Mouse (Mus musculus) forebrain, postnatal 0 days (tissue): ENCODE results near the gene Six2. TPM values are rescaled to one million over a fixed set of nuclear protein-coding genes. Genes with fewer than 3 reads are reported as not detected.

ENCODE experiments used
- ATAC-seq: fragments of 200-750 bp; cut with Nextera tagmentation; 2 replicates; pipeline ENCODE4 v1.8.0; 2017; ENCODE audit warnings: mild to moderate bottlenecking, moderate library complexity
- DNase-seq: peaks from one replicate; pipeline ENCODE4 v3.0.0-alpha.2; 2015
- H3K27ac ChIP-seq: fragments of 300-500 bp; sonication (generic); 2 replicates; pipeline ENCODE4 v1.5.1; 2014; ENCODE audit warnings: low read depth, mild to moderate bottlenecking, antibody characterized with exemption, low read length, moderate library complexity, mixed read lengths
- H3K27me3 ChIP-seq: fragments of 300-500 bp; sonication (generic); 2 replicates; pipeline ENCODE4 v1.6.1; 2014; ENCODE audit warnings: mild to moderate bottlenecking, low read length, mixed read lengths; ENCODE audit not compliant: insufficient read depth
- H3K36me3 ChIP-seq: fragments of 300-500 bp; sonication (generic); 2 replicates; pipeline ENCODE4 v1.6.1; 2014; ENCODE audit warnings: mild to moderate bottlenecking, moderate library complexity; ENCODE audit not compliant: insufficient read depth
- H3K4me1 ChIP-seq: fragments of 300-500 bp; sonication (generic); 2 replicates; pipeline ENCODE4 v1.6.1; 2014; ENCODE audit warnings: antibody characterized with exemption; ENCODE audit not compliant: insufficient read depth
- H3K4me2 ChIP-seq: fragments of 300-500 bp; sonication (generic); 2 replicates; pipeline ENCODE4 v1.6.1; 2014; ENCODE audit warnings: low read depth, mild to moderate bottlenecking, moderate library complexity
- H3K4me3 ChIP-seq: fragments of 300-500 bp; sonication (generic); 2 replicates; pipeline ENCODE4 v1.5.1; 2014; ENCODE audit warnings: low read depth, low read length, mixed read lengths
- H3K9ac ChIP-seq: fragments of 300-500 bp; sonication (generic); 2 replicates; pipeline ENCODE4 v1.6.1; 2014; ENCODE audit warnings: mild to moderate bottlenecking
- H3K9me3 ChIP-seq: fragments of 300-500 bp; sonication (generic); 2 replicates; pipeline ENCODE4 v1.6.1; 2016; ENCODE audit warnings: low read length
- CTCF ChIP-seq: sonication (generic); IDR thresholded peaks from 2 replicates; pipeline ENCODE4 v1.5.1; 2016; ENCODE audit warnings: antibody characterized with exemption, control low read depth, low read depth
- WGBS: fragments of 180-500 bp; shearing (Covaris S2); extraction: QIAGEN DNeasy Blood & Tissue Kit; methylation state at CpG from one replicate; pipeline ENCODE4 v1.1.7; 2014; 5-methylcytosine and 5-hydroxymethylcytosine counted together
- polyA plus RNA-seq: library from polyadenylated mRNA; unstranded; fragments of >200 nt; fragmentation: Nextera tagmentation; extraction: Ambion mirVana; gene quantifications from 2 replicates; pipeline ENCODE4 v1.2.1, GENCODE M21; 2015
- total RNA-seq: library from RNA; depleted of rRNA; stranded (reverse); fragments of >200 nt; gene quantifications from 2 replicates; pipeline ENCODE4 v1.2.3, GENCODE M21; 2014

Gene Six2
- total and polyA plus RNA-seq, 2 experiments from 2014 or later = 0.39 to 1.1 TPM

DNA sequence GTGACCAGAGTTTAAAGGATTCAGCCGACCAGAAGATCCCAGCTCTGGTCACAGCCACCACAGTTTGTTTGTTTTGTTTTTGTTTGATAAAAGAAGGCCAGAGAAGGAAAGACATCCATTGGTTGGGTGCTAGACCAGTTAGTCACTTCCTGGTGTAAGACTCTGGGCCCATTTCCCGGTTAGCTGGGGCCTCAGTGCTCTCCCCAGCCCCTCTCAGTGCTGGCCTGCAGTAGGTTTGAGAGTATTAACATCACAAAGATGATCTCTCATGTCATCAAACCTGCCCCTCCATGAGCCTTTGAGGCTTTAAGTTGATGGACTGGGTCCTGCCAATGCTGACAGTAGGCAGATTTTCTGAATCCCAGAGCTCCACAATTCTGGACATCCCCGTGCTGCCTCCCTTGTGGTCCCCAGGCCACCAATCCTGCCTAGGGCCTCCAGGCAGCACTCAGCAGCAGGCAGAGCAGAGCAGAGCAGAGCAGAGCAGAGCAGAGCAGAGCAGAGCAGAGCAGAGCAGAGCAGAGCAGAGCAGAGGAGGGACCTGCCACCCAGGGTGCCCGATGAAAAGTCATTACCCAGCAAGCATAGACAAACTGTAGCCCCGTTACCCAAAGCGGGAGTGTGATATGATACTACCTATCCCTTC is 2.4 kb upstream of the Six2 start:
- DNase-seq (no peak), ATAC-seq (no peak)
- WGBS = 5% methylated on average over 6 of the region's 6 CpGs
- no peak for TF ChIP-seq CTCF
- no peaks in the 10 kb centered on the region for H3K9me3 ChIP-seq
- H3K4me2 ChIP-seq = no peak overlapping the region
- H3K4me1 ChIP-seq = no peaks in the 10 kb centered on the region
- H3K27ac ChIP-seq = no peak overlapping the region
- no peak overlapping the region for H3K4me3 ChIP-seq
- no peaks in the 10 kb centered on the region for H3K36me3 ChIP-seq
- peaks cover 83% of the 10 kb centered on the region for H3K27me3 ChIP-seq
- H3K9ac ChIP-seq = no peak overlapping the region

DNA sequence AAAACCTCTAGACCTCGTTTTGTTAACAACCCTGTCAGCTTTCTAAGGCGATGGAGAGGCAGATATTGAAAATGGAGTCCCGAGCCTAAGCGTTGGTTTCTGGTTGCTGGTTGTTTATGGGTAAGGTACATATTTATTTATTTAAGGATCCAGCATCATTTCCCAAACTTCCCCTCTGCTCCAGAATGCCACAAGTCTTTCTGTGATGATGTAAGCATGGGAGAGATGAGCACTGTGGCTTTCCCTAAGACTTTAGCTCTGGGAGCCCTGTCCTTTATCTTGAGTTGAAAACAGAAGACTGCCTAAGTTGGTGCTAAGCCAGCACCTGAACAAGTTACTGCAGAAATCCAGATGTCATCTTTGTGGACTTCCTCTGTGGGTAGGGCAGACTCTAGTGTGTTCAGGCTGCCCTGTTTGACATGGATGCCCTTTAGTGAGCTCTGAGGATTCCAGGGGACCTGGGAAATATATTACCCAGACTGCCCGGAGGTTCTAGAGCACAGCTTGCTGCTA is 1.8 kb upstream of the Six2 start:
- Histone ChIP-seq H3K9ac (no peak overlapping the region), H3K9me3 (no peaks in the 10 kb centered on the region), H3K4me2 (no peak overlapping the region), H3K27me3 (peaks cover 83% of the 10 kb centered on the region), H3K4me3 (no peak overlapping the region), H3K4me1 (no peaks in the 10 kb centered on the region), H3K27ac (no peak overlapping the region), H3K36me3 (no peaks in the 10 kb centered on the region)
- ATAC-seq (no peak), DNase-seq (no peak)
- TF ChIP-seq CTCF = no peak
- WGBS = 14% methylated on average over 5 of the region's 5 CpGs

DNA sequence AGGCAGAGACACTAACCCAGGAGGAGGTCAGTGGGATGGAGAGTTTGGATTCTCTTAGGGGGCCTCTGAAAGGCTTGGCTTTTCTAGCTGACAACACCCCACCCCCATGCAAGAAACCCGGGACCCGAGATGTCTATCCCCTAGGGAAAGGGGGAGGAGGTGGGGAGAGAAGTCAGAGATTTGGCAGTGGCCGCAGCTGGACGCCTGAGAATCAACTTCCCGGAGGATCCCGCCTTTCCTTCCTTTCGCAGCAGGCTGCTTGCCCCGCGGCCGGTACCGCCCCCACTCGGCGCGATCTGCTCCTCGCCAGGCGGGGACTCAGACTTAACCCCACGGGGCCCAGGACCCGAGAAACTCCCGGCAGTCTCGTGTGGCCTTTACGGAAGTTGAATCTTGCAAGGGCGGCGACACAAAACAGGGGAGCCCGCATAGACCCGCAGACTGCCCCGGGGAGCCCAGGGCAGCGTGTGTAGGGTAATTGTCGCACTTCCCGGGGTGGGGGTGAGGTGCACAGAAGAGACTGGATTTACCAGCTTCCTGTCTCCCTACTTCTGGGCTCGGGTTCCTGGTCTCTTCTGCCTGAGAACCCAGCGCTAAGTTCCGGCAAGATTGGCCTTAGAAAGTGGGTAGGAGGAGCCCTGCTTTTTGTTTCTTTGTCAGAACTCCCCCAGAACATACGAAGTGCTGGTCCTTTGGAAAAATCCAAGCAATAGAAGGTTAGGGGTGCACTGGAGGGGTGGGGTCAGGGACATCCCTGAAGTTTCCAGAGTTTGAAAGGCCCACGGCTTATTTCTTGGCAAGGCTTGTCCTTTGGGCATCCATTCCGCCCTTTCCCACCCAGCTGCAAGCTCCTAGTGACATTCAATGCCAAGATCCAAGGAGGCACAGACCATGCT is 1.1 kb upstream of the Six2 start:
- no peak overlapping the region for H3K9ac ChIP-seq
- H3K27me3 ChIP-seq = peaks cover 76% of the 10 kb centered on the region
- no peaks in the 10 kb centered on the region for H3K36me3 ChIP-seq
- 0 out of 2 replicates have a peak overlapping the region, but pooled peaks have one; percentile 5 for H3K4me3 ChIP-seq
- H3K4me1 ChIP-seq = no peaks in the 10 kb centered on the region
- ATAC-seq (no peak), DNase-seq (no peak)
- H3K27ac ChIP-seq = no peak overlapping the region
- no peaks in the 10 kb centered on the region for H3K9me3 ChIP-seq
- TF ChIP-seq CTCF = no peak
- peak overlapping the region; percentile 58; the same call in 1 of the 2 replicates for H3K4me2 ChIP-seq
- 2% methylated on average over 35 of the region's 35 CpGs for WGBS

- ATAC-seq (peak; percentile 40; the same call in 1 of the 2 replicates), DNase-seq (no peak)
- no peak for TF ChIP-seq CTCF
- H3K9ac ChIP-seq = no peak overlapping the region
- peaks cover 78% of the 10 kb centered on the region for H3K27me3 ChIP-seq
- H3K4me3 ChIP-seq = peak overlapping the region; percentile 38
- H3K9me3 ChIP-seq = 0 out of 2 replicates have a peak, but pooled peaks cover 5% of the 10 kb centered on the region
- H3K27ac ChIP-seq = no peak overlapping the region
- no peaks in the 10 kb centered on the region for H3K4me1 ChIP-seq
- peak overlapping the region; percentile 58 for H3K4me2 ChIP-seq
- under 1% methylated on average over 97 of the region's 109 CpGs for WGBS
- H3K36me3 ChIP-seq = no peaks in the 10 kb centered on the region
These were observed 446 bp downstream of the Six2 start for GRCm38 (mm10) chr17:85687421-85688235.

DNA sequence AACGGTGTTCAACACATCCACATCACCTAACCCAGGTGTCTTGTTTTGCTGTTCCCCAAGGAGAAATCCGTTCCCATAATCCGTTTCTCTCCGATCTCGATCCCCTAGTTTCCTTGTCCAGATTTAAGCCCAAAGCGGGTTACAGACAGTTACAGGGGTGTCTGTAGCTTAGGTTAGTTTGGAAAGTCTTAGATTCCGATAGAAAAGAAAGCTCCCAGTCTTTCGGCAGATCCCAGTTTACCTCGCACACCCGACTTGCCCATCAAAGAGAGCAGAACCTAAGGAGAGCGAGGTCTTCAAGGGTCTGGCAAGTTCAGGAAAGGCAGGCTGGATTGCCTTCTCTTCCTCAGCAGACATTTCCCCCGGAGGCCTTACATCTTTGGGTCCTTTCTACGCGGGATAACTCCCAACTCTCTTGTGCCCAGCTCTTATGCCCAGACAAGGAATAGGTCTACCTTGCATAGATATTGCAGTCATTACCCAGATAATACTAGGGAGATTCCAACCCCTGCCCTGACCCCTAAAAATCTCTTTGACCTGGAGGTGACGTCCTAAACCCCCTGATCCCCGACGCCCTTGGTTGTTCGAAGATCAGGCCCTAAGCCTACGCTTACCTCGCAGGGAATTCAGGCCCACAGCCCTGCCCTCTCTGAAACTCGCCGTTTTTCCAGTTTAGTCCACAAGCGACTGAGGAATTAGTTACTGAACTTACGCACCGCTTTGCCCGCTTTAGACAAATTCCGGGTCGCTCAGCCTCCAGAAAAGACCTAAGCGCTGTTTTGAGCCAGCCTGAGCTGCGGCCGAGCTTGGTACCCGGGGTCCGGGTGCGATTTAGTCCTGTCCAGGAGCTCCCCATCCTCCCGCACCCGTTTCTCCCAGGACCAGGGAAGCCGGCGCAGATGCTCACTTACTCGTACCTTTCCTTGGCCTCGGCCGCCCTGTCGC is 1.3 kb downstream of the Six2 start:
- H3K9ac ChIP-seq = no peak overlapping the region
- no peak overlapping the region for H3K27ac ChIP-seq
- H3K4me3 ChIP-seq = peak overlapping the region; percentile 38; the same call in 1 of the 2 replicates
- 3% methylated on average over 42 of the region's 42 CpGs for WGBS
- no peaks in the 10 kb centered on the region for H3K36me3 ChIP-seq
- H3K9me3 ChIP-seq = 0 out of 2 replicates have a peak, but pooled peaks cover 5% of the 10 kb centered on the region
- DNase-seq (no peak), ATAC-seq (no peak)
- TF ChIP-seq CTCF = no peak
- H3K4me1 ChIP-seq = no peaks in the 10 kb centered on the region
- peak overlapping the region; percentile 58; the same call in 1 of the 2 replicates for H3K4me2 ChIP-seq
- peaks cover 81% of the 10 kb centered on the region for H3K27me3 ChIP-seq
